Mouse (Mus musculus) myocyte (in vitro differentiated cells): ENCODE results near the gene Gm10203. TPM values are rescaled to one million over a fixed set of nuclear protein-coding genes. Genes with fewer than 3 reads are reported as not detected.
A peak's percentile ranks its signal among the peaks of the same experiment; 100 is the strongest.

ENCODE experiments used
- H3K27me3 ChIP-seq: one replicate; pipeline ENCODE4 v1.6.1; 2011; ENCODE audit not compliant: control insufficient read depth, insufficient read depth, insufficient read length
- H3K36me3 ChIP-seq: one replicate; pipeline ENCODE4 v1.6.1; 2011; ENCODE audit not compliant: control insufficient read depth, insufficient read depth
- H3K4me2 ChIP-seq: one replicate; pipeline ENCODE4 v1.6.1; 2011; ENCODE audit warnings: low read depth, control low read depth
- H3K4me3 ChIP-seq: one replicate; pipeline ENCODE4 v1.5.1; 2011; ENCODE audit warnings: mild to moderate bottlenecking, control low read depth, moderate library complexity
- H3K79me2 ChIP-seq: one replicate; pipeline ENCODE4 v1.6.1; 2011; ENCODE audit not compliant: control insufficient read depth, insufficient read depth
- H3ac ChIP-seq: one replicate; pipeline ENCODE4 v1.6.1; 2011; ENCODE audit not compliant: control insufficient read depth, insufficient read length
- CEBPB ChIP-seq: IDR thresholded peaks from 2 replicates; pipeline ENCODE4 v1.6.1; 2011; ENCODE audit warnings: mild to moderate bottlenecking, moderate library complexity; ENCODE audit not compliant: poor library complexity, insufficient read depth, severe bottlenecking
- E2F4 ChIP-seq: IDR thresholded peaks from one replicate; pipeline ENCODE4 v1.6.1; 2011; ENCODE audit warnings: mild to moderate bottlenecking, control low read depth, moderate library complexity; ENCODE audit not compliant: insufficient read depth
- MAX ChIP-seq: IDR thresholded peaks from one replicate; pipeline ENCODE4 v1.6.1; 2011; ENCODE audit warnings: low read depth, mild to moderate bottlenecking, control low read depth
- MYOD1 ChIP-seq, 3 experiments: IDR thresholded peaks; one replicate each; pipeline ENCODE4 v1.6.1; 2011; ENCODE audit warnings: control low read depth in 2 of 3, low read depth in 2 of 3, mild to moderate bottlenecking in 2 of 3, moderate library complexity in 1 of 3; ENCODE audit not compliant: insufficient read length in 2 of 3, control insufficient read depth in 1 of 3
- MYOG ChIP-seq, 3 experiments: IDR thresholded peaks; one replicate each; pipeline ENCODE4 v1.6.1; 2011; ENCODE audit warnings: control low read depth in 2 of 3, low read depth in 2 of 3, mild to moderate bottlenecking in 2 of 3; ENCODE audit not compliant: insufficient read length in 2 of 3, control insufficient read depth in 1 of 3, insufficient read depth in 1 of 3
- POLR2A ChIP-seq: IDR thresholded peaks from one replicate; pipeline ENCODE4 v1.6.1; 2011; ENCODE audit warnings: low read depth, mild to moderate bottlenecking, control low read depth, moderate library complexity; ENCODE audit not compliant: insufficient read length
- POLR2AphosphoS2 ChIP-seq: IDR thresholded peaks from one replicate; pipeline ENCODE4 v1.6.1; 2011; ENCODE audit warnings: low read depth, control low read depth; ENCODE audit not compliant: insufficient read length
- REST ChIP-seq: IDR thresholded peaks from one replicate; pipeline ENCODE4 v1.6.1; 2011; ENCODE audit warnings: mild to moderate bottlenecking, control low read depth, moderate library complexity; ENCODE audit not compliant: insufficient read depth, insufficient read length
- SRF ChIP-seq: IDR thresholded peaks from one replicate; pipeline ENCODE4 v1.6.1; 2011; ENCODE audit warnings: low read depth; ENCODE audit not compliant: control insufficient read depth, insufficient read length
- TCF12 ChIP-seq: IDR thresholded peaks from one replicate; pipeline ENCODE4 v1.6.1; 2011; ENCODE audit warnings: mild to moderate bottlenecking, control low read depth; ENCODE audit not compliant: poor library complexity, insufficient read depth, severe bottlenecking
- TCF3 ChIP-seq: IDR thresholded peaks from one replicate; pipeline ENCODE4 v1.6.1; 2011; ENCODE audit warnings: low read depth, control low read depth; ENCODE audit not compliant: insufficient read length
- USF1 ChIP-seq: IDR thresholded peaks from one replicate; pipeline ENCODE4 v1.6.1; 2011; ENCODE audit warnings: low read depth, mild to moderate bottlenecking, control low read depth, moderate library complexity
- polyA plus RNA-seq: library from polyadenylated mRNA; unstranded; fragments of >200 nt; fragmentation: generic; extraction: Trizol; gene quantifications from one replicate; pipeline ENCODE4 v1.2.1, GENCODE M21; 2012; ENCODE audit warnings: missing spikeins

Gene Gm10203
- polyA plus RNA-seq, 1 experiment: not detected

DNA sequence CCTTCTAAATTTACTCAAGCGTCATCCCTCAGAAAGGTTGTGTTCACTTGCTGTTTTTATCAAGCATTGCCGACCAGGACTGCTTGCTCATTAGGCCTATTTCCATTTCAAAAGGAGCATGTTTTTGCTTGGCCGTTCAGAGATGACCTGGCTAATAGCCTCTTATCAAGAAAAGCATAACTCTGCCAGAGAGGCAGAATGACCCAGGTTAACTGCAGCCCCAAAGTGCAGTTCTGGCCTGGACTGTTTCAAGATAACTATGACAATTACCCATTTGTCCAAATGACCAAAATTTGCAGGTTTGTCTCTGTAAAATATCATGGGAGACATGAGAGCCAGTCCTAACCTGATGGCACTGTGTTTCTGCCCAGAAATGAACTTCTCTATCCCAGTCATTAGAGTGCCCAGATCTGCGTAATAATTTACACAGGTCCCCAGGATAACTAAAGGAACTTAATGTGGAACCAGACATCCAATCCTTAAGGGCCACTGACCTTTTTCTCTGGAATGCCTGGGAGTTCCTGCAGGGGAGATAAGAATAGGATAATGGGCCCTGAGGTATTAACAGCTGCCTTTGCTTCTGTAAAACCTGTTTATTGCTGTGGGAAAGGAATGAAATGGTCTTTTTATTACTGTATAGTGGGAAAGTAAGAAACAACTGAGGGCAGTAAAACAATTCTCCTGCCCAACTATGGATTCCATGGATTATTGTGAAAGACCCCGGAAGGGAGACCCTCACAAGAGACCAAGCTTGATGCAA lies 4.6 kb downstream of the Gm10203 start:
- Histone ChIP-seq H3K79me2 (no peaks in the 10 kb centered on the region), H3ac (no peak overlapping the region), H3K4me2 (peak overlapping the region; percentile 52), H3K27me3 (no peaks in the 10 kb centered on the region), H3K4me3 (no peak overlapping the region), H3K36me3 (no peaks in the 10 kb centered on the region)
- peak in 1 of 3 experiments; percentile 71 for TF ChIP-seq MYOG (IDR thresholded peaks at IDR 0.05; ENCODE audit: control insufficient read depth in 1 of 3, insufficient read depth in 1 of 3, insufficient read length in 2 of 3, low read depth in 2 of 3)
- no peak for TF ChIP-seq TCF3

DNA sequence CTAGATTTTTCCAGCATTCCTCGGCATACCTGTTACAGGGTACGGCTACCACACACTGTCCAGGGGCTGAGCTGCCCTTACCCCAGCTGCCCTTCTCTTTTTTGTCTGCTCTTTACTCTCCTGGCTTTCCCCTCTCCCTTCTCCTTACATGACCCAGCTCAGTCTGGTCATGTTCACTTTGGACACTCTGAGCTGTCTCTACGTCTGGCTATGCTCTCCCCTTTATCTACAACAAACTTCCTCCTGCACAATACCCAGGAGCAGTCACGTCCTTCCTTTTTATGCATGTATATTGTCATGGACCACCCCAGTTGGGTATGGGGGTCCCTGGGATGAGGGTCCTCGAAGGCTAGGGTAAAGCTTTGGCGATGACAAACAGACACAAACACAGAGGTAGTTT lies 5.7 kb downstream of the Gm10203 start:
- TF ChIP-seq POLR2A (no peak), TCF12 (no peak), CEBPB (no peak), SRF (no peak), REST (no peak), E2F4 (no peak), MAX (no peak), USF1 (no peak), POLR2AphosphoS2 (no peak), MYOD1 (IDR thresholded peaks at IDR 0.05; ENCODE audit: control insufficient read depth in 1 of 3, insufficient read length in 2 of 3, low read depth in 2 of 3) (no peak), TCF3 (no peak), MYOG (IDR thresholded peaks at IDR 0.05; ENCODE audit: control insufficient read depth in 1 of 3, insufficient read depth in 1 of 3, insufficient read length in 2 of 3, low read depth in 2 of 3) (no peak)
- no peak overlapping the region for H3K4me2 ChIP-seq
- no peaks in the 10 kb centered on the region for H3K36me3 ChIP-seq
- no peak overlapping the region for H3ac ChIP-seq
- no peaks in the 10 kb centered on the region for H3K27me3 ChIP-seq
- H3K4me3 ChIP-seq: no peak overlapping the region
- H3K79me2 ChIP-seq: no peaks in the 10 kb centered on the region

DNA sequence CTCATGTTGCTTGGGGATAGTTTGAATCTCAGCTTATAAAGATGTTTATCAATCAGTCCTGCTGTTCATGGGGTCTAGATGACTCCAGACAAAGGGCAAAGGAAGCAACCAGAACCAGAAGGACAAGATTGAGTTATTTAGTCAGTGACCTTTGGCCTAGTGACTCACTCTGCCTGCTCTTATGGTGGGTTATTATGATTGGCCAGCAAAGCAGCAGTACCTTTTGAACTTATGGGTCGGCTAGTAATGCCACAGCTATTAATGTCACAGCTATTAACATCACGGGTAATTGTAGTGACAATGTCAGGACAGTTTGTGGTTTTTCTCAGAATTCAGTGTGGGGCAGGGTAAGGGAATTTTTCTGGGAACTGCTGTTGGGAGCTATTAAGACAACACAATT lies 8.0 kb downstream of the Gm10203 start:
- TF ChIP-seq MYOD1 (IDR thresholded peaks at IDR 0.05; ENCODE audit: control insufficient read depth in 1 of 3, insufficient read length in 2 of 3, low read depth in 2 of 3) (no peak), CEBPB (no peak), MAX (no peak), TCF3 (no peak), MYOG (IDR thresholded peaks at IDR 0.05; ENCODE audit: control insufficient read depth in 1 of 3, insufficient read depth in 1 of 3, insufficient read length in 2 of 3, low read depth in 2 of 3) (no peak), USF1 (no peak), SRF (no peak), TCF12 (no peak), REST (no peak)
- H3ac ChIP-seq: no peak overlapping the region
- H3K4me2 ChIP-seq: no peak overlapping the region

DNA sequence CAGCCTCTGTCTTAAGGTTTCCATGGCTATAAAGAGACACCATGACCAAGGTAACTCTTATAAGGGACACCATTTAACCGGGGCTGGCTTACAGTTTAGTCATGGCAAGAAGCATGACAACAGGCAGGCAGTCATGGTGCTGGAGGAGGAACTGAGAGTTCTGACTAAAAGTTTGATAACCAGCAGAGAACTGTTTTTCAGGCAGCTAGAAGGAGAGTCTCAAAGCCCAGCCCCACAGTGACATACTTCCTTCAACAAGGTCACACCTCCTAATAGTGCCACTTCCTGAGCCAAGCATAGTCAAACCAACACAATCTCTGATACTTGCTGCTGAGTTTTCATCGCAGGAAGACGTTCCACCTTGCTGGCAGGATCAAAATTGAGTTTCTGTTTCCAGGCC lies 9.0 kb downstream of the Gm10203 start:
- TF ChIP-seq TCF3 (no peak), MYOD1 (IDR thresholded peaks at IDR 0.05; ENCODE audit: control insufficient read depth in 1 of 3, insufficient read length in 2 of 3, low read depth in 2 of 3) (no peak), POLR2A (no peak), CEBPB (no peak), MAX (no peak), TCF12 (no peak), POLR2AphosphoS2 (no peak), REST (no peak), USF1 (no peak), SRF (no peak), MYOG (IDR thresholded peaks at IDR 0.05; ENCODE audit: control insufficient read depth in 1 of 3, insufficient read depth in 1 of 3, insufficient read length in 2 of 3, low read depth in 2 of 3) (no peak), E2F4 (no peak)
- Histone ChIP-seq H3K27me3 (no peaks in the 10 kb centered on the region), H3K36me3 (no peaks in the 10 kb centered on the region), H3K4me3 (no peak overlapping the region), H3ac (no peak overlapping the region), H3K4me2 (no peak overlapping the region), H3K79me2 (peaks cover 9% of the 10 kb centered on the region)

More for the DNA sequence above, 8.0 kb downstream of the Gm10203 start:
- Histone ChIP-seq H3K36me3 (no peaks in the 10 kb centered on the region), H3K27me3 (no peaks in the 10 kb centered on the region), H3K79me2 (peaks cover 9% of the 10 kb centered on the region), H3K4me3 (no peak overlapping the region)

DNA sequence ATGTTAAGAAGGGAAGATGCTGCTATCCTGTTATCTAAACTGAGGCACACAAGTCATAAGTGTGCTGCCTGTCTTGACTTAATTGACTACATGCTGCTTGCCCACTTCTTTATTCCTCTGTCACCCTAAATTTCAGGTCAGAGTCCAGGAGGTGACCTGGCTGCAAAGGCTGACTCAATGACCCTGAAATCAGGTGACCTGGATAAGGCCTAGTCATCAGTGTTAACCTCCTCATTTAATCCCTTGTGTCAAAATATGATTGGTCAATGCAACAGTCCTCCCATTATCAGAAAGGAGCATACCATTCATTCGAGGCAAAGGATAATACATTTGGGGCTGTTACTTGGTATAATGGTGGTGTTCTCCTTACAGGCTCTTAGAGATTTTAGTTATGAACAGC lies 9.5 kb downstream of the Gm10203 start, which contains the start of gene Etfbkmt:
Gene Etfbkmt, plus strand, starts transcription at position 379 of the 400 bp plus-strand sequence.
- Histone ChIP-seq H3K27me3 (no peaks in the 10 kb centered on the region), H3K36me3 (no peaks in the 10 kb centered on the region), H3K4me2 (no peak within 1 kb of the TSS), H3K79me2 (peaks cover 9% of the 10 kb centered on the region), H3K4me3 (peak within 1 kb of the TSS; percentile 38), H3ac (no peak within 1 kb of the TSS)
- no peak for TF ChIP-seq MYOD1 (IDR thresholded peaks at IDR 0.05; ENCODE audit: control insufficient read depth in 1 of 3, insufficient read length in 2 of 3, low read depth in 2 of 3)
- no peak for TF ChIP-seq SRF
- no peak for TF ChIP-seq USF1
- no peak for TF ChIP-seq MAX
- TF ChIP-seq TCF3: no peak
- TF ChIP-seq E2F4: no peak
- no peak for TF ChIP-seq POLR2AphosphoS2
- no peak for TF ChIP-seq MYOG (IDR thresholded peaks at IDR 0.05; ENCODE audit: control insufficient read depth in 1 of 3, insufficient read depth in 1 of 3, insufficient read length in 2 of 3, low read depth in 2 of 3)
- no peak for TF ChIP-seq CEBPB
